Mouse (Mus musculus): ENCODE data around the gene Socs7.

Socs7 gene

DNA sequence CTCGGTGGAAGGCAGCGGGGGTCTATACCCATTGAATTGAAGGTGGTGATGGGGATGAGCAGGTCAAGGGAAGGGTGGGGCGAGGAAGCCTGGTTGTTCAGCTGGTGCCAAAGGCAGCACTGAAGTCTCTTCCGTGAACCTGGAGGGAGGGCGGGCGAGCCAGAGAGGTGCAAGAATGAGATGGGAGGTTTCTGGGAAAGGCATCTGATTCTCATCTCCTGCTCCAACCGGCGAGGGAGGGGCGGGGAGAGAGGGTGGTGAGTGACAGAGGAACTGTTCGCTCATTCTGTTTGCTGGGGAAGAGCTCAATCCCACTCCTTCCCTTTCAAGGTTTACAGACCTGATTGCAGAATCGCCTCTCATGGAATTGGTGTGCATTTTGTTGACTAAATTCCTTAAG, 31.3 kb downstream of the Socs7 start:
- no peak for DNase-seq

DNA sequence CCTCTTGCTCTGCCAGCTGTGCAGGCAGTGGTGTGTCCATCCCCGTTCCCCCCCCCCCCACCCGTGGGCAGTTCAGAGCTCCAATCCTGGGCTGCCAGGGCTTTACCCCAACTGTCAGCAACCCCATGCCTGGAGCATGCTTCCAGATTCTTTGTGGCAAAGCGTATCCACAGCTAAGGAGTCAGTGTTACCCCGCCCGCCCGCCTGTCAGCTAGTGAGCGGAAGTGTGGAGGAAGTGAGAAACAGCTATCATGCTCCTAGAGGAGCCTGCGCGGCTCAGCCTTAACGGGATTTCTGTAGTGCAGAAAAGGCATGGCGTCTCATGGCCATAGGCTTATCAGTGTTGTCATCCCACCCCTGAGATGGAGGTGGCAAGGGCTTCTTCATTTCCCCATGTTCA, 31.8 kb downstream of the Socs7 start:
- DNase-seq = peak; percentile 95

GRCm38 (mm10) chr11:97398506-97398905, 36.2 kb downstream of the Socs7 start:
- peak; percentile 81 for DNase-seq

DNA sequence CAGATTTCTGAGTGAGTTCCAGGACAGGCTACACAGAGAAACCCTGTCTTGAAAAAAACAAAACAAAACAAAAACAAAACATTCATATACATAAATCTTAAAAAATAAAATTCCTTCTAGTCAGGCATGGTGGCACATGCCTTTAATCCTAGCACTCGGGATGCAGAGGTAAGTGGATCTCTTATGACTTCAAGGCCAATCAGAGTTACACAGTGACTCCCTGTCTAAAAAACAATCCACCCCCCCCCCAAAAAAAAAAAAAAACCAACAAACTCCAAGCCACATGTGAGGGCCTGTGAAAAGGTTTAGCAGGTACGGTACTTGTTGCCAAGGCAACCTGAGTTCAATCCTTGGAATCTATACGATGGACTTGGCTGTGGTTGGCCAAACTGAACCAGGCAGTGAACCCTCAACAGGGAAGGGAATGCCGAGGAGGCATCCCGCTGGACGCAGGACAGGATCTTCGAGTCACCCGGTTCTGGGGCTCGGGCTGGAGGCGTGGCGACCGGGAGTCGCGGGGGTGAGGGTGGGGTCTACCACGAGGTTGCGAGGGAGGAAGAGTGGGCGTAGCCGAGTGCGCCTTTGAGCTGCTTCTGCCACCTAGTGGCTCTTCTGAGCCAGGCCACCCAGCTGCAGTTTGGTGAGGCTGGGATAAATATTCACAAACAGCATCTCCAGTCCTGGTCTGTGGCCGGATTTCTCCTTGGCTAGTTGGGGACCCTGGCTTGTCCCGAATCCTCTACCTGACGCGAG, 37.8 kb downstream of the Socs7 start:
- peak; percentile 99 for DNase-seq

DNA sequence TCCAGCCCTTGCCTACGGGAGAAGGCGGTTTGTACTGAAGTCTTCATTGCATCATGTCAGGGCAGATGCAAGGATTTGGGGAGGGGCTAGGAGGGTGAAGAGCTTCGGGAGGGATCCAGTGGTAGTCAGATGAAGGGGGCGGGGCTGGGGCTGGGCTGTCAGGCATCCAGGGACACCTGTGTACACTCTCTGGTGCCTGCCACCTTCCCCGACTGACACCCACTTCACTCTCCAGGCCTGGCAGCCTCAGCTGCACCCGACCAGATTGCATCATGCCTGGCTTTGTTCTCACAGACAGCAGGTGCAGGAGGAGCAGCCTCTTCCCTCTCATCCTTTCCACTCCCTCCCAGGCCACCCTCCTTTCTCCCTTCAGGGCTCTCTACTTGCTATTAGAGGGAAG, 38.7 kb downstream of the Socs7 start:
- peak; percentile 95 for DNase-seq

GRCm38 (mm10) chr11:97401686-97402435, 39.5 kb downstream of the Socs7 start:
- peak; percentile 83 for DNase-seq

DNA sequence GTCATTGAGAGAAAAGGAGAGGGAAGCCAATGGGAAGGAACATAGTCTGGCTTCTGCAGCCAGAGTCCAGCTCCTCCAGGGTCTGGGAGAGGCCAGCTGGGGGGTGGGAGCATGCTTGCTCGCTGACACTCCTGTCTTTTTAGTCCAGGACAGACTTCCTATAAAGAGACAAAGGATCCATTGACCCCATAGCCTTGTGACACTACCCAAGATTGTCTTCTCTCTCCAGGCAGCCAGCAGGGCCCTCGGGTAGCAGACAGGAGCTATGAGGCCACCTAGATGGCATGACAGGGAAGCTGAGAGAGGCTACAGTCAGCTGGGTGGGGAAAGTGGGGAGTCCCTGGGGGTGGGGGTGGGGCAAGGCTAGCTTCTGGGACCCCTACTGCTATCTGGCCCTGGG, 40.4 kb downstream of the Socs7 start:
- peak; percentile 90 for DNase-seq

DNA sequence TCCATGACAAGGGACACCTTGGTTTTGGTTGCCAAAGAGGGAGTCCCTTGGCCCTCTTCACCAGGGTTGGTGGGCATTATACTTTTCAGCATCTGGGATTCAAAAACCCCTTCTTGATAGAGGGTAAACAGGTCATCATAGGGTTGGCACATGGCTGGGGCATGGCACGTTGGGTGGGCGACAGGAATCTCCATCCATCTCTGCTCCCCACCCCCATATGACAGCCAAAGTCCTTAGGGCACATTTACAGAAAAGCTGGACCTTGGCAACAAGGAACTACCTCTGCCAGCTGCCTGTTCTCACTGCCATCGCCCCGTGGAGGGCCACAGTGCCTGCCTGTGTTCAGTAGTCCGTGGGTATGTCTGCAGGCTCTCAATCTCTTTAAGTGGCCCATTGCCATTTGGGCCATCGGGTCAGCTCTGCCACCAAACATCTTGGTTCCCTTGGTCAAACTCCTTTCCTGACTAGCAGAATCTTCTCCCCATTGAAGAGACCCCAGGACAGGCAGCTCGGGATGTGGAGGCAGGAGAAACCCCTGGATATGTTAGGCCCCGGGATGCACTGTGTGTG, 41.3 kb downstream of the Socs7 start:
- DNase-seq = peak; percentile 94

- peak; percentile 96 for DNase-seq
Measured at GRCm38 (mm10) chr11:97404184-97404760, 41.9 kb downstream of the Socs7 start.

GRCm38 (mm10) chr11:97404761-97405190, 42.4 kb downstream of the Socs7 start:
- DNase-seq = peak; percentile 95

- DNase-seq = peak; percentile 97
Measured at GRCm38 (mm10) chr11:97406094-97406951, 44.0 kb downstream of the Socs7 start.

GRCm38 (mm10) chr11:97407456-97407855, 45.1 kb downstream of the Socs7 start:
- peak; percentile 91 for DNase-seq

DNA sequence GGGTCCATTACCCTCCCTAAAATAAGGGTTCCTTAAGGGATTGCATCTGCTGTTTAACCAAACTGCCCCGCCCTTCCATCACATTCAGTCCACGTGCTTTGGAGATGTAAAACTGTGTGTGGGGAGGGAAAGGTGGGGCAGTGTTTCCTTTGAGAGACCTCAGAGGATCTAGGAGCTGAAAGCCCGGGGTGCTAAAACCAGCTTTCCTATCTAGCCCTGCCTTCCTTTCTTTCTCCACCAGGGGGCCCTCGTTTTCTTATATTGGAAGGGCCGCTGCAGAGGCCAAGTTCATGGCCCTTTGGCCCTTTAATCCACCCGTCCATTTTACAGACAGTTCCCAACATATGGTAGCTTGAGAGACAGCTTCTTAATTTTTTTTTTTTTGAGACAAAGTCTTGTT, 45.8 kb downstream of the Socs7 start:
- peak; percentile 98 for DNase-seq

DNA sequence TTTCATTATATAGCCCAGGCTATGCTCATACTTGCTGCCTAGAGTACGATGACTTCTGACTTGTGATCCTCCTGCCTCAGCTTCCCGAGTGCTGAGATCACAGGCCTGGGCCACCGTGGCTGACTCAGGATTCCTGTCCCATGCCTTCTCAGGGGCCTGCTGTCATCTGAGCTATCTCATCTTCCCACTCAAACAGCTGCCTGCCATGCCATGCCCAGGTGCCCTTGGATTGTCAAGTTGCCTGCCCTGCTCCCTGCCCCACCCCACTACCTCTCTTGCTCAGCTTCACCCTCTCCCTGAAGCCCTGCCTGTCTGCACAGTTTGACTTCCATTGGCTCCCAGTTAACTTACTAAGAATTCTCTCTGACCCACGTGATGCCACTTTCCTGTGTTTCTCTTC, 48.6 kb downstream of the Socs7 start:
- no peak for DNase-seq

- DNase-seq = peak; percentile 98
Measured at GRCm38 (mm10) chr11:97412117-97412516, 49.8 kb downstream of the Socs7 start.

- DNase-seq = peak; percentile 96
Measured at GRCm38 (mm10) chr11:97412808-97413347, 50.5 kb downstream of the Socs7 start.

DNA sequence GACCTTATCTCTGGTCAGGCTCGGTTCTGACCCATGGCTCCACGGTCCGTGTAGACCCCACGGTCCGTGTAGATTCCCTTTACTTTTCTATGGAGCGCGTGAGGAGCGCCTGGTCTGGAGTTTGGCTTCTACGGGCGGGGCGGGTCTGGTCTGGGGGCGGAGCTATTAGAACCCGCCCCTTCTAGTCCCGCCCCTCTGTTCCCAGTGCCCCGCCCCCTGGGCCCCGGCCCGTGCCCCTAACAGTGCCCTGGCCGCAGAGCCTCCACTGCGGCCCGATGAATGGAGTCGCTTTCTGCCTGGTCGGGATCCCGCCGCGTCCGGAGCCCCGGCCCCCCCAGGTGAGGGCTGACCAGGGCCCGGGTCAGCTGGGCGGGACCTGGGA, 53.0 kb downstream of the Socs7 start, which contains the start of gene Arhgap23:
Gene Arhgap23, plus strand, starts transcription at position 204 of the 382 bp plus-strand sequence.
- peak; percentile 98 for DNase-seq

DNA sequence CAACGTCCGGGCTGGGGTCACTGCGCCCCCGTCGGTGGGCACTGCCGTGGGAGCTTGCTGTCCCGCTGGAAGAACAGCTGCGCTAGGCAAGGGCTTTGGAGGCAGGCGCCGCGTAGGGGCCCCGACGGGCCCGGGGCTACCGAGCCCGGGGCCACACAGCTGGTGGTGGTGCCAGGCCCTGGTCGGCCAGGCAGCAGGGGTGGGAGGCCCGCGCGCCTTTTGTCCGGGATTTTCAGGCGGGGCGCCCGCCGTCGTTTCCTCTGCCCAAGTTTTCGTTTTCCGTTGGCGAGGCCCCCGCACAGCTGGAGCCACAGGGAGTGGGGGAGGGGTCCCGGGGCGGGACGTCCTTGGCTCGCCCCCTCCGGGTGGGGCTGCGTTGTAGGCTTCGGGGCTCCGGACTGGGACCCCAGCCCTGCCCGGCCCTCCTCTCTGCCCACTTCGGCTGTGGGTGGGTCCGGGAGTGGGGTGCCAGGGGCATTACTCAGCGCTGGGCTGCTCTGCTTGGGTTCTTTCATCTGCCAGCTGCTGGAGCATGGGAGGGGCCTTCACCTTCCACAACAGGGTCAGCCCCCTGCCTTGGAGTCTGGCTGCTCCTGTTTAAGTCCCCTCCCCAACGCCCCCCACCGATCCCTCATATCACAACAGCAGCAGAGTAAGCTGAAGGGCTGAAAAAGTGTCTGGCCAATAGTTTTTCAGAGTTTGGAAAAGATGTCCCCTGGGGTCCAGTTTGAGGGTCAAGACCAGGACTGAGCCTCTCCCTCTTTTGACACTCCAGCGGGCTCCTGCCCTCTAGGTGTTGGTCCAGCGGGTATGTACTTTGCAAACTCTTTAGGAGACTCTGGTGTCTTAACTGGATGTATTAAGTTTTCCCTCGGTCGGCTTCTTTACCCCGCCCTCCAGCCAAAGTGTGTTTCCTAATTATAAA, 53.6 kb downstream of the Socs7 start:
- peak; percentile 98 for DNase-seq

GRCm38 (mm10) chr11:97416637-97417035, 54.3 kb downstream of the Socs7 start:
- DNase-seq = no peak

DNA sequence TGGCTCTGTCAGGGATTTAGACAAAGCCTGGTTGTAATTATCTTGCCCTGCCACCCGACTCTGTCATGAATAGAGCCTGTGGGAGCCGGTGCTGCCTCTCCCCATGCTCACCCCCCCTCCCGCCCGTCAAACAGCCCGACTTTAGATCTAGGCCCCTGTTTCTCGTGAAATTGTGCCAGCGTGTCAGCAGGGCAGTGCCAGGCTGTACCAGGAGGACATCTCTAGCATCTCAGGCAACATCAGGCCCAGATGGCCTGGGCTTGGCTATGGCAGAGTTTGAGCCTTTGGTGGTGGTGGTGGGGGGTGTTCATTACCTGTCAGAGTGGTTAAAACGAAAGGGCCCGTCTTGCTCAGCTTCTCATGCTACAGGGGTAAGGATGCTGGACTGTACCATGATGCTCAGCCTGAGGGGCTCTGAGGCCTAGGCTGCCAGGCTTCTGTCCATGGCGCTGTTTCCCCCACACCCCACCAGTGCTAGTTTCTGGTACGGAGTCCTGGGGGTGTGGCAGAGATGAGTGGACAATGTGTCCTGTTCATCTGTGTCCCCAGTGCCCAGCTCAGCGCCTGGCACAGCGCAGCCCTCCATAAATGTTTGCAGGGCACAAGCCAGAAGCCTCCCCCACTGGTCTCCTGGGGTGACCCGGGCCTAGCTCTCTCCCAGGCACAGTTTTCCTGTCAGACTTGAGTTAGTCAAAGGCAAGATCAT, 56.6 kb downstream of the Socs7 start:
- DNase-seq = peak; percentile 92

Data from heart, adult 11 months (tissue).